Mouse (Mus musculus): Measurements from ENCODE around the gene Map3k1. TPM values are rescaled to one million over a fixed set of nuclear protein-coding genes. Genes with fewer than 3 reads are reported as not detected.

Map3k1 gene
- polyA plus RNA-seq, 1 experiment from 2014 or later: 14.0 TPM

DNA sequence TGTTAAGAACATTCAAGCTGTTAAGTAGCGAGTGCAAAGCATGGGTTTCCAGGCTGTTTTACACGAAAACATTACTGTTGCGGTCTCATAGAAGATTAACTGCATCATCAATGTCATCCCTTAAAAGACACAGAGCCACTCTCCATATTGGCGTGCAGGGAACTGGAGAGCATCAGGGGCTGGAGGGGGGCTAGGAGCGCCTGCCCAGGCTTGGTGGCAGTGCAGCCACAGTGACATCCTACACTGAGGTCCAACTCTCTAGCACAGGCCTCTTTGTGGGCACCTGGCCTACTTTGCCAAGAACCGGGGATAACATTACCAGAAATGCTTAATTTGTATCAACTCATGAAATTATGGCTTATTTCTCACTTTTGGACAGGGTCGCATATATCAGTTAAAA lies 22.2 kb downstream of the Map3k1 start:
- no peaks in the 10 kb centered on the region for H3K27me3 ChIP-seq (ENCODE audit: control insufficient read depth, insufficient read depth, low read length)
- H3K4me3 ChIP-seq (replicated peaks; ENCODE audit: low read length): no peak overlapping the region
- no peak for DNase-seq (ENCODE audit: low spot score)
- no peaks in the 10 kb centered on the region for H3K36me3 ChIP-seq (replicated peaks; ENCODE audit: control insufficient read depth, insufficient read depth)
- no peak overlapping the region for H3K4me2 ChIP-seq (replicated peaks)
- peaks cover 26% of the 10 kb centered on the region for H3K4me1 ChIP-seq (replicated peaks; ENCODE audit: control insufficient read depth, insufficient read depth, low read length)
- 91% methylated on average over 7 of the region's 7 CpGs for WGBS
- no peak for ATAC-seq (ENCODE audit: low FRiP score)
- H3K9me3 ChIP-seq (ENCODE audit: control insufficient read depth, low read length): no peaks in the 10 kb centered on the region
- no peak overlapping the region for H3K9ac ChIP-seq
- no peak overlapping the region for H3K27ac ChIP-seq

DNA sequence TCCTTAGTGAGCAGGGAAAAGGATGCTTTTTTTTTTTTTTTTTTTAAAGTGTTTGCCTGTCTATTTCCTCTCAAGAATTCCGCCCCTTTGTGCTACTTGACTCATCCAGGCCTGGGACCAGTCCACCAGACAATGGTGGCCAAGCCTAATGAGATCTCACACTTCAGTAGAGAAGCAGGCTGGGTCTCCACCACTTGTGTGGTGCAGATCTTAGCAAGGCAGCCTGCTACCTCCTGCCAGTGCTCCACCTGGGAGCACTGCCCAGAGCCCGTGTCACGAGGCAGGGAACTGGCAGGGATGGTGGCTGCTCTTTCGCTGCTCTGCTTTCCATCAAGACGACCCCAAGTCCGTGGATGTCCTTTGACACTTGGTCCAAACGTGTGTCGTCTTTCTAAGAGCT lies 25.3 kb downstream of the Map3k1 start:
- no peaks in the 10 kb centered on the region for H3K9me3 ChIP-seq (ENCODE audit: control insufficient read depth, low read length)
- no peak overlapping the region for H3K9ac ChIP-seq
- H3K27ac ChIP-seq: no peak overlapping the region
- H3K4me1 ChIP-seq (replicated peaks; ENCODE audit: control insufficient read depth, insufficient read depth, low read length): peaks cover 3% of the 10 kb centered on the region; the same call in 1 of the 2 replicates
- ATAC-seq (ENCODE audit: low FRiP score) (no peak), DNase-seq (ENCODE audit: low spot score) (no peak)
- no peaks in the 10 kb centered on the region for H3K27me3 ChIP-seq (ENCODE audit: control insufficient read depth, insufficient read depth, low read length)
- WGBS: 87% methylated on average over 8 of the region's 8 CpGs
- no peak overlapping the region for H3K4me2 ChIP-seq (replicated peaks)
- no peak overlapping the region for H3K4me3 ChIP-seq (replicated peaks; ENCODE audit: low read length)
- H3K36me3 ChIP-seq (replicated peaks; ENCODE audit: control insufficient read depth, insufficient read depth): no peaks in the 10 kb centered on the region

DNA sequence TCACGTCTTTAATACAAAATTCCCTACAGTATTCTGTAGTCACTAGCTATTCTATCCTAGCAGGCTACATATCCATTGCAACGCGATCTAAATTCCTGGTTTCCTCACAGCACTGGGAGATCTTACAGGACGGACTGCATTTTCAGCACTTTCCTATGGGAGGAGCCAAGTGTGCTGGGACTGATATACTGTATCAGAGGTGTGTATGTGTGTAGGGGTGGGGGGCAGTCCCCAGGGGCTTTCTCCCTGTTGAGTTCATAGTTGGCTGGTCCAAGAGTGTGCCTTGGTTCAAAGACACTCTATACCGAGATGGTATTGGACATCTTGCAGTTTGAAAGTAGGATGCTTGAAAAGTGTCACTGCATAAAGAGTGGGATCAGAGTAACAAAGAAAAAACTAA lies 29.3 kb downstream of the Map3k1 start:
- ATAC-seq (ENCODE audit: low FRiP score): no peak
- 0 out of 2 replicates have a peak, but pooled peaks cover 3% of the 10 kb centered on the region for H3K36me3 ChIP-seq (replicated peaks; ENCODE audit: control insufficient read depth, insufficient read depth)

DNA sequence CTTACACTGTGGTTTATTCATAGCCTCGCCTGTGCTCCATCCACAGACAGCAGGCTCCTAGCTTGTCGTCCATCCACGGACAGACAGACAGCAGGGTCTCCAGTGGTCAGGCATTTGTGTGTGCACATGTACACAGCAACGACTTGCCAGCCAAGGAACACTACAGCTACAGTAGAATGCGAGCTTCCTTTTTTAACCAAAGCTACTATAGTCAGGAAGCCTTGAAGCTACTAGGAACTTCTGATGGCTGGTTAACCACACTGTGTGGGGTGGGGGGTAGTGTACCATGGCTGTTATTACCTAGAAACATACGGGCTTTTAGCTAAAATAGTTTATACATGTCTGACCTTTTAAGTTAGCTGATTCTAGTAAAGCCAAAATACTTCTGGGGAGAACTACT lies 30.2 kb downstream of the Map3k1 start:
- H3K9me3 ChIP-seq (ENCODE audit: control insufficient read depth, low read length): no peaks in the 10 kb centered on the region
- no peak overlapping the region for H3K4me3 ChIP-seq (replicated peaks; ENCODE audit: low read length)
- DNase-seq (ENCODE audit: low spot score): no peak
- H3K27ac ChIP-seq: no peak overlapping the region
- no peaks in the 10 kb centered on the region for H3K27me3 ChIP-seq (ENCODE audit: control insufficient read depth, insufficient read depth, low read length)
- H3K36me3 ChIP-seq (replicated peaks; ENCODE audit: control insufficient read depth, insufficient read depth): peaks cover 10% of the 10 kb centered on the region
- H3K9ac ChIP-seq: no peak overlapping the region
- WGBS: 80% methylated on average over 6 of the region's 6 CpGs
- H3K4me1 ChIP-seq (replicated peaks; ENCODE audit: control insufficient read depth, insufficient read depth, low read length): peaks cover 8% of the 10 kb centered on the region; the same call in 1 of the 2 replicates
- H3K4me2 ChIP-seq (replicated peaks): no peak overlapping the region
- no peak for ATAC-seq (ENCODE audit: low FRiP score)

More for the DNA sequence above, 29.3 kb downstream of the Map3k1 start:
- DNase-seq (ENCODE audit: low spot score): no peak
- Histone ChIP-seq H3K27ac (no peak overlapping the region), H3K4me3 (replicated peaks; ENCODE audit: low read length) (no peak overlapping the region), H3K4me1 (replicated peaks; ENCODE audit: control insufficient read depth, insufficient read depth, low read length) (peaks cover 8% of the 10 kb centered on the region; the same call in 1 of the 2 replicates), H3K27me3 (ENCODE audit: control insufficient read depth, insufficient read depth, low read length) (no peaks in the 10 kb centered on the region), H3K9ac (no peak overlapping the region), H3K9me3 (ENCODE audit: control insufficient read depth, low read length) (no peaks in the 10 kb centered on the region), H3K4me2 (replicated peaks) (no peak overlapping the region)
- WGBS: 80% methylated on average over 5 of the region's 5 CpGs

DNA sequence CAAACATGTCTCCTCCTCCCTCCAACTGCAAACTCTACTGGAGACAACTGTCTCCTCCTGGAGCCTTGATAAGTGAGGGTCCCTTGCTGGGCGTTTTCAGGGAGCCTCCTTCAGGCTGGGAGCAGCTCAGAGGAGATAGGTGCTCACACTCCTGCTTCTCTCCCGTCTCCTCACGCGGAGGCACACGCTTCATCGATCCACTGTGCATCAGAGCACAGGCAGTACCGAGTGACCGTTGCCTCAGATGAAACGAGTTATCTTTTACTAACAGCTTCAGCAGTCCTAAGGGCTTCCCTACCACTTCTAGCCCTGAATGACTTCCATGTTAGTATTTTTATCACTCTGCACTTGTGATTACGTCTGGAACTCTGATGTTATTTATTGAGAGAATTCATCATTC lies 30.9 kb downstream of the Map3k1 start:
- Histone ChIP-seq H3K27me3 (ENCODE audit: control insufficient read depth, insufficient read depth, low read length) (no peaks in the 10 kb centered on the region), H3K9ac (no peak overlapping the region), H3K4me1 (replicated peaks; ENCODE audit: control insufficient read depth, insufficient read depth, low read length) (peaks cover 8% of the 10 kb centered on the region; the same call in 1 of the 2 replicates), H3K4me3 (replicated peaks; ENCODE audit: low read length) (no peak overlapping the region), H3K27ac (no peak overlapping the region), H3K4me2 (replicated peaks) (no peak overlapping the region), H3K9me3 (ENCODE audit: control insufficient read depth, low read length) (no peaks in the 10 kb centered on the region), H3K36me3 (replicated peaks; ENCODE audit: control insufficient read depth, insufficient read depth) (peaks cover 16% of the 10 kb centered on the region)
- WGBS: 72% methylated on average over 10 of the region's 10 CpGs
- DNase-seq (ENCODE audit: low spot score) (no peak), ATAC-seq (ENCODE audit: low FRiP score) (no peak)

DNA sequence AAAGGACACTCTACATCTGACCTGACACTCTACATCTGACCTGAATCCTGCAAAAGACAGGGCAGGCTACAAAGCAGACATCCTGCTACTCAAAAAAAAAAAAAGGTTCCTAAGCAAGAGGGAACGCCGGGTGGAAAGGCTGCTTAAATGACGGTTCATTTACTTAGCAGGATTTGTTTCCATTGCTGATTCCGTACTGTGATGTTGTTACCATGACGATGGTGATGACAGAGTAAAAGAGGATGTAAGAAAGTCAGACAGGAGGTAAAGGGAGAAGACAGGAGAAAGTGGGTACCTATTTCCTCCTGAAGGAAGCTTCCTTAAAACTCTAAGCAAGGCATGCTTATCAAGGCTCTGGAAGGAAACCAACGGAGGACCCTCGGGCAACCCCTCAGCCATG lies 31.6 kb downstream of the Map3k1 start:
- H3K36me3 ChIP-seq (replicated peaks; ENCODE audit: control insufficient read depth, insufficient read depth): peaks cover 21% of the 10 kb centered on the region
- ATAC-seq (ENCODE audit: low FRiP score) (no peak), DNase-seq (ENCODE audit: low spot score) (no peak)
- H3K27me3 ChIP-seq (ENCODE audit: control insufficient read depth, insufficient read depth, low read length): no peaks in the 10 kb centered on the region
- H3K4me3 ChIP-seq (replicated peaks; ENCODE audit: low read length): no peak overlapping the region
- H3K9me3 ChIP-seq (ENCODE audit: control insufficient read depth, low read length): no peaks in the 10 kb centered on the region
- H3K9ac ChIP-seq: no peak overlapping the region
- H3K27ac ChIP-seq: no peak overlapping the region
- H3K4me1 ChIP-seq (replicated peaks; ENCODE audit: control insufficient read depth, insufficient read depth, low read length): peaks cover 8% of the 10 kb centered on the region; the same call in 1 of the 2 replicates
- H3K4me2 ChIP-seq (replicated peaks): no peak overlapping the region
- WGBS: 37% methylated on average over 7 of the region's 7 CpGs

DNA sequence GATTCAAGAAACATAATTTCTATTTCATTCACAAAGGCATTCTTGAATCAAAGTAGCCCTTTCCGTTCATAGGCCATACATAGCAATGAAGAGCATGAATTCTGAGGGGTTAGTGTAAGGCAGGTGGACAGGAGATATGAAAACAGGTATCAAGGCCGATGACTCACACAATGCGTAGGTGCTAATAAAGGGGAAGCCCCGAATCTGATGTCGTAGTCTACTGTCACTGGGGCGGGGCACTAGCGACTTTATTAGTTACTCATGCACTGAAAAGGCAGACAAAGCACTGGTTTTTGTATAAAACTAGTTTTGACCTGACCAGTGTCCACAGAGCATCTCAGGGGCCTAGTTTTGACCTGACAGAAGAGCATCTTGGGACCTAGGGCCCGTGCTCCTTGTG lies 36.7 kb downstream of the Map3k1 start:
- DNase-seq (ENCODE audit: low spot score) (no peak), ATAC-seq (ENCODE audit: low FRiP score) (no peak)
- Histone ChIP-seq H3K27me3 (ENCODE audit: control insufficient read depth, insufficient read depth, low read length) (no peaks in the 10 kb centered on the region), H3K4me2 (replicated peaks) (no peak overlapping the region), H3K4me3 (replicated peaks; ENCODE audit: low read length) (no peak overlapping the region), H3K36me3 (replicated peaks; ENCODE audit: control insufficient read depth, insufficient read depth) (peaks cover 55% of the 10 kb centered on the region), H3K9ac (no peak overlapping the region), H3K27ac (no peak overlapping the region), H3K4me1 (replicated peaks; ENCODE audit: control insufficient read depth, insufficient read depth, low read length) (peaks cover 3% of the 10 kb centered on the region; the same call in 1 of the 2 replicates), H3K9me3 (ENCODE audit: control insufficient read depth, low read length) (no peaks in the 10 kb centered on the region)
- 93% methylated on average over 8 of the region's 8 CpGs for WGBS

DNA sequence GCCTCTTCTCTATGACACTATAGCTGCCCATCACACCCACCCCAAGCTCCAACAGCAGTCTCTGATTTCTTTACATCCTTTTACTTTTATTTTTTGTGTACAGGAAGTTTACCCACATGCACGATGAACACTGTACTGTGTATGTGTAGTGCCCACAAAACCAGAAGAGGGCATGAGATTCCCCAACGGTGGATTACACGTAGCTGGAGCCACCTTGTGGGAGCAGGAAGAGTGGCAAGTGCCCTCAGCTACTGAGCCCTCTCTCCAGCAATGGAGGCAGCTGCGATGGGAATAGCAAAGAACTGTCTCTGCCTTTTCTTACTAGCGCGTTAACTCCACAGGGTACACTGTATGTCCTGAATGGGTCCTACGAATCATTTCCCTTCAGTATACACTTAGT lies 37.6 kb downstream of the Map3k1 start:
- Histone ChIP-seq H3K36me3 (replicated peaks; ENCODE audit: control insufficient read depth, insufficient read depth) (peaks cover 64% of the 10 kb centered on the region), H3K9me3 (ENCODE audit: control insufficient read depth, low read length) (no peaks in the 10 kb centered on the region)
- peak; percentile 84 for ATAC-seq (ENCODE audit: low FRiP score)

DNA sequence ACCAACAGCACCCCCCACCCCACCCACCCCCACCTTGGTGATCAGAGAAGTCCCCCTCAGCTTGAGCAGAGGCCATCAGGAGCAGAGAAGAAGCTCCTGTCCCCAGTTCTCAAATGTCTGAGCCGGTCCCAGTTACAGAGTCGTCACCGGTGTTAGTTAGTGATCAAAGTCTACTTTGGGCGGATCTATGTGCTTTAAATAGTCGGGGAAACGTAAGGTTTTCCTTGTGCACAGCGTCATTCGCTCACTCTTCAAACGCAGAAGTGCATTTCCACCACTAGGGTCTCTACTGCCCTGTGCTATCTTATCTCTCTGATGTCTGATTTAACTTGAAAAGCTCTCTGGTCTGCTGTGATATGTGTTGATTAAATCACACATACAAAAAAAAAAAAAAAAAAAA lies 38.0 kb downstream of the Map3k1 start:
- ATAC-seq (ENCODE audit: low FRiP score) (no peak), DNase-seq (ENCODE audit: low spot score) (no peak)
- WGBS: 93% methylated on average over 9 of the region's 9 CpGs
- no peak overlapping the region for H3K4me3 ChIP-seq (replicated peaks; ENCODE audit: low read length)
- no peaks in the 10 kb centered on the region for H3K9me3 ChIP-seq (ENCODE audit: control insufficient read depth, low read length)
- H3K4me2 ChIP-seq (replicated peaks): no peak overlapping the region
- no peak overlapping the region for H3K9ac ChIP-seq
- H3K27ac ChIP-seq: no peak overlapping the region
- H3K36me3 ChIP-seq (replicated peaks; ENCODE audit: control insufficient read depth, insufficient read depth): peaks cover 68% of the 10 kb centered on the region
- no peaks in the 10 kb centered on the region for H3K4me1 ChIP-seq (replicated peaks; ENCODE audit: control insufficient read depth, insufficient read depth, low read length)
- no peaks in the 10 kb centered on the region for H3K27me3 ChIP-seq (ENCODE audit: control insufficient read depth, insufficient read depth, low read length)

More for the DNA sequence above, 37.6 kb downstream of the Map3k1 start:
- no peak overlapping the region for H3K27ac ChIP-seq
- DNase-seq (ENCODE audit: low spot score): peak; percentile 71
- H3K4me2 ChIP-seq (replicated peaks): no peak overlapping the region
- no peaks in the 10 kb centered on the region for H3K4me1 ChIP-seq (replicated peaks; ENCODE audit: control insufficient read depth, insufficient read depth, low read length)
- WGBS: 53% methylated on average over 7 of the region's 7 CpGs
- H3K4me3 ChIP-seq (replicated peaks; ENCODE audit: low read length): no peak overlapping the region
- no peak overlapping the region for H3K9ac ChIP-seq
- no peaks in the 10 kb centered on the region for H3K27me3 ChIP-seq (ENCODE audit: control insufficient read depth, insufficient read depth, low read length)

DNA sequence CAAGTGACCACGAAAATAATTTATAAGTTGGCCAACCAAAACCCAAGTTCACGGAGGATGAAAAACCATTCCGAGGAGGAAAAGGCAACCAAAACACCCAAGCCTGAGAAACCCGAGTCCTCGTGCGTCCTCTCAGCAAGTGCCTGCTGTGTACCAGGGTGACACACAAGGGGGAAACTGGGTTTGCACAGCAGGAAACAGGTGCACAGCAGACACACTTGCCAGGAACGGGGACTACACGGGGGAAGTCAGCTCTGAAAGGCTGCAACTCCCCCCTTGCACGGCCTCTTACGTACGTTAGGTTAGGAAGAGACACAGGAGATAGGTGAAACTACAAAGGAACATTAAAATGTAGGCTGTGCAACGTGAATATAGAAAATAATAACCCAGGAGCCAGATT lies 46.3 kb downstream of the Map3k1 start:
- no peak overlapping the region for H3K27ac ChIP-seq
- H3K36me3 ChIP-seq (replicated peaks; ENCODE audit: control insufficient read depth, insufficient read depth): peaks cover 95% of the 10 kb centered on the region
- H3K4me2 ChIP-seq (replicated peaks): no peak overlapping the region
- ATAC-seq (ENCODE audit: low FRiP score) (no peak), DNase-seq (ENCODE audit: low spot score) (no peak)
- H3K9ac ChIP-seq: no peak overlapping the region
- no peaks in the 10 kb centered on the region for H3K4me1 ChIP-seq (replicated peaks; ENCODE audit: control insufficient read depth, insufficient read depth, low read length)
- H3K27me3 ChIP-seq (ENCODE audit: control insufficient read depth, insufficient read depth, low read length): no peaks in the 10 kb centered on the region
- 91% methylated on average over 12 of the region's 12 CpGs for WGBS
- no peak overlapping the region for H3K4me3 ChIP-seq (replicated peaks; ENCODE audit: low read length)
- no peaks in the 10 kb centered on the region for H3K9me3 ChIP-seq (ENCODE audit: control insufficient read depth, low read length)

Measured in hindbrain, embryonic 14.5 days (tissue).